Mouse (Mus musculus): ENCODE measurements around the gene Trib2. TPM values are rescaled to one million over a fixed set of nuclear protein-coding genes. Genes with fewer than 3 reads are reported as not detected.

Gene Trib2
- total and polyA plus RNA-seq, 3 experiments: 20.1 to 80.6 (median 53.8) TPM

DNA sequence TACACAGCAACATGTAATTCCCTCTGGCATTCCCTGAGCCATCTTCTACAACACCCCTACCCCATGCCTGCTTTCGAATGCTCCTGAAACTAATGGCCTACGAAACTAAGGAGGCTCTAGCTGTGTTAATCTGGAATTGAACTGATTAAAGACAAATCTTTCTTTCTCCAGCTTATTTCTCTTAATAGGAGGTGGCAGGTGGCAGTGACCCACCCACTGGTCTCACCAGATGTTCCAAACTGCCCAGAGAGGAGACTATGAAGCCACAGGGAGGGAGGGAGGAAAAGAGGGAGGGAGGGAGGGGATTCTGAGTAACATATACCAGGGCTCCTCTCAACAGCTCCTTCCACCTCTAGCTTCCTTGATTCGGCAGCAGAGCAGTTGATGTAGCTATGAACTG is 20.8 kb downstream of the Trib2 start:
- Histone ChIP-seq H3K79me2 (ENCODE audit: control insufficient read depth, insufficient read depth, low read length, poor library complexity) (no peaks in the 10 kb centered on the region), H3K36me3 (ENCODE audit: control insufficient read depth in 1 of 2, insufficient read depth in 2 of 2, low read length in 2 of 2) (peaks cover 0 to 10% of the 10 kb centered on the region in 2 experiments; a peak in 2 of 4 replicates), H3K9ac (ENCODE audit: control insufficient read depth, low read depth, low read length, poor library complexity, severe bottlenecking) (no peak overlapping the region), H3K27ac (ENCODE audit: control insufficient read depth, low read depth, low read length) (no peak overlapping the region), H3K4me3 (ENCODE audit: control insufficient read depth in 1 of 2, insufficient read depth in 1 of 2, low read depth in 2 of 2, low read length in 2 of 2) (no peak overlapping the region), H3K27me3 (ENCODE audit: control insufficient read depth in 1 of 2, insufficient read depth in 2 of 2, low read length in 2 of 2) (no peaks in the 10 kb centered on the region), H3K9me3 (replicated peaks; ENCODE audit: insufficient read depth, low read length) (no peaks in the 10 kb centered on the region), H3K4me1 (ENCODE audit: control insufficient read depth in 1 of 2, insufficient read depth in 2 of 2, low read length in 2 of 2) (no peaks in the 10 kb centered on the region)
- no peak for DNase-seq (ENCODE audit: low read depth, low spot score)
- TF ChIP-seq EP300 (IDR thresholded peaks at IDR 0.05; ENCODE audit: low read depth in 1 of 2, low read length in 2 of 2): no peak
- no peak for TF ChIP-seq RCOR1 (IDR thresholded peaks at IDR 0.05; ENCODE audit: low read depth, low read length)
- TF ChIP-seq RAD21 (IDR thresholded peaks at IDR 0.05; ENCODE audit: low read depth, low read length): no peak
- TF ChIP-seq GATA1 (IDR thresholded peaks at IDR 0.05; ENCODE audit: low read depth, low read length): no peak
- no peak for TF ChIP-seq USF1 (IDR thresholded peaks at IDR 0.05; ENCODE audit: low read depth, low read length)

DNA sequence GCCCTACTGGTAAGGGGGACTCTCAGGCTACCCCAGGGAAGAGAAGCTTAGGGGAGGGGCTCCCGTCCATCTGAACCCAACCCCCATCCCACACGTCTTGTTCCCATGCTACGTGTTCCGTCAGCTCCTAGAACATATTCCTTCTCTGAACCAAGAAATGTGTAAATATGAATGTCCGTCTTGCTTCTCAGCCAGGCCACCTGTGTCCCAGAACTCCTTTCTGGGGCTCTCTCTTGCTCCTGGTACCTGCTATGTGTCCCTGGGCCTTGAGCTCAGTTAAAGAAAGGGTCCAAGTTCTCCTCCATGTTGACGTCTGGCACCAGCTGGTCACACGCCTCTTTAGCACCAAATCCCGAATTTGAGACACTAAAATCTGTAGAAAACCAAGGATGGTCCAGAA is 23.4 kb downstream of the Trib2 start:
- H3K27me3 ChIP-seq (ENCODE audit: control insufficient read depth in 1 of 2, insufficient read depth in 2 of 2, low read length in 2 of 2): no peaks in the 10 kb centered on the region
- DNase-seq (ENCODE audit: low read depth, low spot score): no peak
- H3K4me3 ChIP-seq (ENCODE audit: control insufficient read depth in 1 of 2, insufficient read depth in 1 of 2, low read depth in 2 of 2, low read length in 2 of 2): no peak overlapping the region
- no peaks in the 10 kb centered on the region for H3K4me1 ChIP-seq (ENCODE audit: control insufficient read depth in 1 of 2, insufficient read depth in 2 of 2, low read length in 2 of 2)
- no peak overlapping the region for H3K27ac ChIP-seq (ENCODE audit: control insufficient read depth, low read depth, low read length)
- no peaks in the 10 kb centered on the region for H3K79me2 ChIP-seq (ENCODE audit: control insufficient read depth, insufficient read depth, low read length, poor library complexity)
- TF ChIP-seq NRF1 (IDR thresholded peaks at IDR 0.05; ENCODE audit: insufficient read depth, low read depth, low read length, poor library complexity, severe bottlenecking) (no peak), GABPA (IDR thresholded peaks at IDR 0.05; ENCODE audit: low read depth, low read length) (no peak), MAFK (IDR thresholded peaks at IDR 0.05; ENCODE audit: borderline replicate concordance, low read depth, low read length) (no peak), TAL1 (IDR thresholded peaks at IDR 0.05; ENCODE audit: low read length) (no peak), CTCF (IDR thresholded peaks at IDR 0.05 in 2 of 3, conservative IDR thresholded peaks at IDR 0.05 in 1 of 3; ENCODE audit: control insufficient read depth in 1 of 3, insufficient read depth in 1 of 3, low read depth in 2 of 3, low read length in 3 of 3, poor library complexity in 1 of 3, severe bottlenecking in 1 of 3) (no peak), USF1 (IDR thresholded peaks at IDR 0.05; ENCODE audit: low read depth, low read length) (no peak), TCF12 (IDR thresholded peaks at IDR 0.05; ENCODE audit: low read depth, low read length) (no peak), MYC (IDR thresholded peaks at IDR 0.05; ENCODE audit: low read depth, low read length) (no peak), GATA1 (IDR thresholded peaks at IDR 0.05; ENCODE audit: low read depth, low read length) (no peak), RAD21 (IDR thresholded peaks at IDR 0.05; ENCODE audit: low read depth, low read length) (no peak), MYB (IDR thresholded peaks at IDR 0.05; ENCODE audit: low read depth, low read length) (no peak)
- no peaks in the 10 kb centered on the region for H3K9me3 ChIP-seq (replicated peaks; ENCODE audit: insufficient read depth, low read length)
- H3K36me3 ChIP-seq (ENCODE audit: control insufficient read depth in 1 of 2, insufficient read depth in 2 of 2, low read length in 2 of 2): peaks cover 0 to 9% of the 10 kb centered on the region in 2 experiments; a peak in 2 of 4 replicates
- H3K9ac ChIP-seq (ENCODE audit: control insufficient read depth, low read depth, low read length, poor library complexity, severe bottlenecking): no peak overlapping the region

DNA sequence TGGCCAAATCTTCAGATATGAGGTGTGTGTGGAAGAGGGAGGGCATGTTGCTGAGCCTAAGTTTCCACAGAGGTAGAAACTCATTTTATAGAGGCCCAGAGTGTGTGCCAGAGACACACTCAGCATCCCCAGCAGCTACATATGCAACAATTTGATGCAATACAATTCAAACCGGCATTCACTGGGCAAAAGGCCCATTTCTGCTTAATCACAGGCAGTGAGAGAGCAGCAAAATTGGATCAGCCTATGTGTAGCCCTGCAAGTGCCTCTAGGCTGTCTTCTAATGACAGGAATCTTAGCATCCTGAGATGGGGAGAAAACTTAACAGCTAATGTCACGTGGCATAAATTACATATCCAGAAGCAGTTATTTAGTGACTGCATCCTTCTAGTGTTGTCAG is 26.5 kb downstream of the Trib2 start:
- Histone ChIP-seq H3K27me3 (ENCODE audit: control insufficient read depth in 1 of 2, insufficient read depth in 2 of 2, low read length in 2 of 2) (no peaks in the 10 kb centered on the region), H3K79me2 (ENCODE audit: control insufficient read depth, insufficient read depth, low read length, poor library complexity) (no peaks in the 10 kb centered on the region), H3K27ac (ENCODE audit: control insufficient read depth, low read depth, low read length) (no peak overlapping the region), H3K36me3 (ENCODE audit: control insufficient read depth in 1 of 2, insufficient read depth in 2 of 2, low read length in 2 of 2) (peaks cover 0 to 5% of the 10 kb centered on the region in 2 experiments; a peak in 2 of 4 replicates), H3K9ac (ENCODE audit: control insufficient read depth, low read depth, low read length, poor library complexity, severe bottlenecking) (no peak overlapping the region), H3K9me3 (replicated peaks; ENCODE audit: insufficient read depth, low read length) (no peaks in the 10 kb centered on the region), H3K4me1 (ENCODE audit: control insufficient read depth in 1 of 2, insufficient read depth in 2 of 2, low read length in 2 of 2) (no peaks in the 10 kb centered on the region), H3K4me3 (ENCODE audit: control insufficient read depth in 1 of 2, insufficient read depth in 1 of 2, low read depth in 2 of 2, low read length in 2 of 2) (no peak overlapping the region)
- TF ChIP-seq ZKSCAN1 (IDR thresholded peaks at IDR 0.05; ENCODE audit: low read depth, low read length) (no peak), CHD1 (IDR thresholded peaks at IDR 0.05; ENCODE audit: low read depth, low read length) (no peak), GABPA (IDR thresholded peaks at IDR 0.05; ENCODE audit: low read depth, low read length) (no peak), MEF2A (IDR thresholded peaks at IDR 0.05; ENCODE audit: extremely low read depth, insufficient replicate concordance, low read depth, low read length, poor library complexity, severe bottlenecking) (no peak), CTCF (IDR thresholded peaks at IDR 0.05 in 2 of 3, conservative IDR thresholded peaks at IDR 0.05 in 1 of 3; ENCODE audit: control insufficient read depth in 1 of 3, insufficient read depth in 1 of 3, low read depth in 2 of 3, low read length in 3 of 3, poor library complexity in 1 of 3, severe bottlenecking in 1 of 3) (no peak), TCF12 (IDR thresholded peaks at IDR 0.05; ENCODE audit: low read depth, low read length) (no peak), MAFK (IDR thresholded peaks at IDR 0.05; ENCODE audit: borderline replicate concordance, low read depth, low read length) (no peak), RCOR1 (IDR thresholded peaks at IDR 0.05; ENCODE audit: low read depth, low read length) (no peak), POLR2AphosphoS2 (IDR thresholded peaks at IDR 0.05; ENCODE audit: low read length) (no peak), UBTF (IDR thresholded peaks at IDR 0.05; ENCODE audit: borderline replicate concordance, insufficient read depth, low read depth, low read length) (no peak), EP300 (IDR thresholded peaks at IDR 0.05; ENCODE audit: low read depth in 1 of 2, low read length in 2 of 2) (no peak)
- DNase-seq (ENCODE audit: low read depth, low spot score): no peak

Measured in MEL (cell line).